Mouse (Mus musculus): ENCODE measurements around the gene Usp53. TPM values are rescaled to one million over a fixed set of nuclear protein-coding genes. Genes with fewer than 3 reads are reported as not detected.

Usp53 gene
- 11.0 and 12.6 TPM in 2 replicates for total RNA-seq (2023)

DNA sequence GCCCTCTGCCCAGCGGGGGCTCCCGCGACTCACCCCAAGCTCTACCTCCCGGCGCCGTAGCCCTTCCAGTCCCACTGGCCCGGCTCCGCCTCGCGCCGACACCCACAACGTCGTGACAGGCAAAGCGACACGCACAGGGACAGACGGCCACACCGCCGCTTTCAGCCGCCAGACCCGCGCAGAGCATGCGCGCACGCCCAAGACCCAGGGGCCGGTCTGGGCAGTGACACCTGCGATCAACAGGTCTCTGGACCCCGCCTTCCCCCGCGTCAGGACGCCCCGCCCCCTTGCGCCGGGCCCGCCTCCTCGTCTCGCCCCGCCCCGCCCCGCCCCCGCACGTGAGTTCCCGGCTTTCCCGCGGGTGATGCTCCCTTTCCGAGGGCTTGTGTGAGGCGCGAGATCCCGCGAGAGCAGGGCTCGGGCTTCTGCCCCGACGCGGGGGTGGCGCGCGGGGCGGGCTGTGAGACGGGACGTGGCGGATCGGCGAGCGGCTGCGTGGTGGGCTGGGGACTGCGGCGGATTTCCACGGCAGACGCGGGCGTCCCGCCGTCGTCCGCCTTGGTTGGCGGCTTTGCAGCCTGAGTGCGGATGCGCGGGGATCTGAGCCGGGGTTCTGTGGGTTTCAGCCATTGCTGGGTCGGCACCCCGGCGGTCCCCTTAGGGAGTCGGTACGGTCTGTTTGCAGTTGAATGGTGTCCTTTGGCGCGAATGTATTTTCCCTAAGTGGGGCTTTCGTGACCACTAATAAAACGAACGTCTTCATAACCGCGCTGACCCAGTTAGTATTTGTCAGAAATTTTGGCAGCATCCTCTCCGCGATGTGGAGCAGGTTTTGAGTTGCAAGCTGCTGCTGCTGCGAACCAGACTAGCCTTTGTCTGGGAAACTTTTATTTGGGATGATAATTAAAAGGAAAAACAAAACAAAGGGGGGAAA lies at the start of gene Usp53:
Usp53 (minus strand) TSS at position 262 of the 934 bp plus-strand sequence.

DNA sequence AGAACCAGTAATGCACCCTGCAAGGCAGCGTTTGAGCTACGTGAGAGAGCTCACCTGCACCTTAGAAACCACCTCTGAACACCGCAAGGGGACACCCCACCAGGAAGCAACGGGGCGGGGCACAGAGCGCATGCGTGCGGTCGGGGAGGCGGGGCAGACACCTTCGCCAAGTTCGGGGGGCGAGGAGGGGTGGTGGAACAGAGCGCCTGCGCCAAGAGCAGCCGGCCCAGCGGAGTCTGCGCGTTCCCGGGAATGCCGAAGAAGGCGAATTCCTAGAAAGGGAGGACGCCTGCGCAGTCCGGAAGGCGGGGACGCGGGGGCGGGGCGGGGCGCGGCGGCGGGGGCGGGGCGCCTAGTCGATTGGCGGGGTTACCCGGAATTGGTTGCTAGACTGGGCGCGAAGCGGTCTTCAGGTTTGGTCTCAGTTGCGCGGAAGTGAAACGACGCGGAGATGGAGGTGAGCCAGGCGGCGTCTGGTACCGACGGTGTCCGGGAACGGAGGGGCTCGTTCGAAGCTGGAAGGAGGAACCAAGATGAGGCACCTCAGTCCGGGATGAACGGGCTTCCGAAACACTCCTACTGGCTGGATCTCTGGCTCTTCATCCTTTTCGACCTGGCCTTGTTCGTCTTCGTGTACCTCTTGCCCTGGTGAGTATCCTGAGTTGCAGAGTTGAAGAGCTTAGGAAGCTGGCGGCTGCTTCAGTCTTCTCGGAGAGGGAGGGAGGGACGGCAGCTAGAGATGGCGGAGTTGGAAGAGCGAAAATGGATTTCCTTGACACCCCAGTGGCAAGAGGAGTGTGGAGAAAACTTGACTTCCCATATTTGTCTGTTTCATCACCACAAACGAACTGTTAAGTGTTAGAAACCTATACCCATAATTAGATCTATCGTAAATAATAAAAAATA lies 60.0 kb downstream of the Usp53 start, which contains the start of gene 1810037I17Rik:
1810037I17Rik (plus strand) TSS at position 195 of the 906 bp plus-strand sequence.

DNA sequence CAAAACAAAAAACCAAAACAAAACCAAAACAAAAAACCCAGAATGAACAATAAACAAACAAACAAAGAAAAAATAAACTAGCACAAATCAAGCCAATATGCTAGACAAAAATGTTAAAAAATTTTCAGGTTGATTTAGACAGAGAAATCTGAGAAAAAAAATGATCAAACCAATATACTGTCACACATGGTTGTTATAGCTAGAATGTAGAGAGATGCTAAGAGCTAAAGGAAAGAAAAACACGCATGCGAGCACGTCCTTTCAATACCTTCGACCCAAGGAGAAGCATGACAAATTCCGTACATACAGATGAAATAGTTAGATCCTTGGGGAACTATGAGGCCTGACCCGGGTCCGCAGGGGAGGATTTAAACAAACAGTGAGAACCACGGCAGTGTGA lies 65.0 kb downstream of the Usp53 start, which contains the start of gene Gm10959:
Gm10959 (minus strand) TSS at position 101 of the 400 bp plus-strand sequence.

DNA sequence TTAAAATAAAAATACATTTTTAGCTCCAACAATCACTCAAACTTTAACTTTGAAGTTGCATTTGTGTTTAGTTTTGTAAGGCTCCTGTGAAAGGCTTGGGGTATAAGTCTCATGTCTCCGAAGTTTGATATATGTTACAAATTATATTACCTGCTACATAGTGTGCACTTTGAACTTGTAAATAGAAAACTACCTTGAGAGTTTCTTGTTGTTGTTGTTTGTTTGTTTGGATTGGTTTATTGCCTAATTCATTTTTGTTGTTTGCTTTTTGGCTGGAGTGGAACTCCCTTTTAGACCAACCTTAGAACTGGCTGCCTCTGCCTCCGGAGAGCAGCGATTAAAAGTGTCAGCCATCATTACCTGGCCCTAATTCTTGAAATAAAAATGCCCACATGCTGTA lies 89.5 kb downstream of the Usp53 start, which contains the start of gene Fabp2:
Fabp2 (plus strand) TSS at position 301 of the 400 bp plus-strand sequence.

Other genes with a start within 250 kb of the Usp53 start
- not detected in 2 replicates for gene Fabp2, start 89.4 kb downstream of the Usp53 start, total RNA-seq (2023)
- gene Gm10959, start 65.2 kb downstream of the Usp53 start, total RNA-seq (2023) = not detected in 2 replicates
- 49.7 and 61.6 TPM in 2 replicates for gene 1810037I17Rik, start 60.3 kb downstream of the Usp53 start, total RNA-seq (2023)
- not detected in 2 replicates for gene Myoz2, start 50.5 kb upstream of the Usp53 start, total RNA-seq (2023)

Data from neutrophil, adult 65 days (primary cell).